Mouse (Mus musculus): ENCODE data around the gene Agap1.

DNA sequence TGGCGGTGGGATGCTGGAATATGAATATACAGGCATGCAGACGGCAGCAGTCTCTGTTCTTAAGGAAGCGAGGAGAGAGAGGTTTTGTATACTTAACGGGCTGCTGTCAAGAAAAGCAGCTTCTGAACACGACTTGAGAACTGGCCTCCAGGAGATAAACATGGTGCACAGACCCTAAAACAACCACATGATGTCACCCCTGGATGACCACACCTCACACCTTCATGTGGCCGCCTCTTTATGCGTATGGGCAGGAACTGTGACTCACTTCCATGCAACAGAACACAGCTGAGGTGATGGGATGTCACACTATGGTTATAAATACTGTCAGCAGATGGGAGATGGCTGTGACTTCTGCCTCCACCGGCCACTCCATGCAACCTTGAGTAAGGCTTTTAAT lies 28.5 kb upstream of the Agap1 start:
- no peak for TF ChIP-seq EP300 (optimal IDR thresholded peaks at IDR 0.05)
- TF ChIP-seq CTCF (IDR thresholded peaks at IDR 0.05; ENCODE audit: low read depth): no peak

All from stomach, postnatal 0 days (tissue).